Mouse (Mus musculus) urinary bladder, adult 2 months (tissue): ENCODE data around the gene Soat1. TPM values are rescaled to one million over a fixed set of nuclear protein-coding genes. Genes with fewer than 3 reads are reported as not detected.

Experiments used
- DNase-seq: peaks from one replicate; pipeline ENCODE4 v3.0.0; 2022; ENCODE audit warnings: low spot score
- polyA plus RNA-seq: library from polyadenylated mRNA; depleted of rRNA; stranded (reverse); fragments of >200 nt; gene quantifications from 2 replicates; pipeline ENCODE4 v1.2.3, GENCODE M21; 2012

The Soat1 gene
- polyA plus RNA-seq, 1 experiment, result 16.5 TPM

- no peak for DNase-seq
Observed at GRCm38 (mm10) chr1:156464963-156465362, 9.2 kb downstream of the Soat1 start.

- DNase-seq, result no peak
Observed at GRCm38 (mm10) chr1:156463981-156464853, 9.9 kb downstream of the Soat1 start.

DNA sequence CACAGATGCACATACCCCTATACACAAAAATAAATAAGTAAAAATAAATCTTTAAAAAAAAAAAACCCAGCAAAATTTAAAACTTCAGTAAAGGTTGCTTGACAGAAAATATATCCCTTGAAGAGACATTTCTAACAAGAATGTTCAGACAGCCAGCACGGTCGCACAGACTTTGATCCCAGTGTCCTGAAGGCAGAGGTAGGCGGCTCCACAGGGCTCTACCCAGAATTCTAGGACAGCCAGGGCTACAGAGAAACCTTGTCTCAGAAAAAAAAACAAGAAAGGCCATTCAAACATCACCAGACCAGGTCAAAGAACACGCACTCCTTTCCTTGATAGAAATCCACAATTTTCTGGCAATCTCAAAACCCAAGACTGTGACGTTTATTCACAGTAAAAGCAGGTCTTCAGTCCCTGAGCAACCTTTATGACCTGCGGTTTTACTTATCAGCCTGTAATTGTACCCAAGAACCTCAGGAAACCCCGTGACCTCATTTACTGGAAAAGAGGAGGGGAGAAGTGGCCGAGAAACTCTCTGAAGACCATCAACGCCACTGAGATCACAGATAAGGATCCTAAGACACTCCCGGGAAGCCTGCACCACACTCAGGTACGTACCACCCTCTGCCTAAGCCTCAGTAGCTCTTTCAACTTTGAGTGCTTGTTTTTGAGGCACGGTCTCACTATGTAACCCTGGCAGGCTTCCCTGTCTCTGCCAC is 11.7 kb downstream of the Soat1 start:
- DNase-seq, result no peak

GRCm38 (mm10) chr1:156461036-156461435 is 13.1 kb downstream of the Soat1 start:
- no peak for DNase-seq

DNA sequence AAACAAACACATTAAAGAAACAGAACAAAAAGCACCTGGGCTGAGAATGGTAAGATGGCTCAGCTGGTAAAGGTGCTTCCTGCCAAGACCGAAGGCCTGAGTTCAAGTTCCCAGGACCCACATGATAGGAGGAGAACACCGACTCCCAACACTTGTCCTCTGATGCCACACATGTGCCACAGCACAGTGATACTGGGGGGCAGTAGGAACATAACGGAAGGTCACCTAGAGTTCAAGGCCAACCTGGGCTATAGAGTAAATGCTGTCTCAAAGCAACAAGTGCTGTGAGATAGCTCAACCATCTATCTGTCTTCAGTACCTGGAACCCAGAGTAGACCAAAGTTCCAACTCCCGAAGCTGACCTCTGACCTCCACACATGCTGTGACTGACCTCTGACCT is 13.9 kb downstream of the Soat1 start:
- DNase-seq, result no peak

GRCm38 (mm10) chr1:156459690-156460089 is 14.4 kb downstream of the Soat1 start:
- DNase-seq, result no peak

DNA sequence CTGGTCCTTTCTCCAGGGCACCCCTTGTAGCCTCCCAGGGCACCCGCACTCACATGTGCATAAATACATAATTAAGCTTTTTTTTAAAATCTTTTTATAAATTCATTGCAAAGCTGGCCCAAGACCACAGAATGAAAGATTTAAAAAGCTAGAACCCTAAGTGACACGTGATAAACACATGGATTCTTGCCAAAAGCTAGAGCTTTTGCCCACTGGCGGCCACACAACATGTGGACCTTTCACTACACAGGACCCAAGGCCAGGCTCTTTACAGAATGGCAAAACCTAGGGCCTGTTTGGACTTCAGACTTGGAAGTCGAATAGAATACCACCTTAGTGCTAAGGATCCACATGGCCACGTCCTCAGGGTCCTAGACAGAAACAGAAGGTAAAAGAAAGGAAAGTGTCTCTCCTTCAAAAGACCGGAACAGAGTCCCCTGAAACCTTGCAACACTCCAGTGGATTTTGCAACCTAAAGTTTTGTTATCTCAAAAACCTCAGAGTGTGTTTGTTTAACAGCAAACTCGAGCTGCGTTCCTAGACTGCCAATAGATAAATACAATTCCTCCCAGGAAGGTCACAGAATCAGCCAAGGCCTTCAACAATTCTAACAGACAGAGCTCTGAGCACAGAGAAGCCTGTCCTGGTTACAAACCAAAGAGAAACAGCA is 15.6 kb downstream of the Soat1 start:
- DNase-seq, result no peak

DNA sequence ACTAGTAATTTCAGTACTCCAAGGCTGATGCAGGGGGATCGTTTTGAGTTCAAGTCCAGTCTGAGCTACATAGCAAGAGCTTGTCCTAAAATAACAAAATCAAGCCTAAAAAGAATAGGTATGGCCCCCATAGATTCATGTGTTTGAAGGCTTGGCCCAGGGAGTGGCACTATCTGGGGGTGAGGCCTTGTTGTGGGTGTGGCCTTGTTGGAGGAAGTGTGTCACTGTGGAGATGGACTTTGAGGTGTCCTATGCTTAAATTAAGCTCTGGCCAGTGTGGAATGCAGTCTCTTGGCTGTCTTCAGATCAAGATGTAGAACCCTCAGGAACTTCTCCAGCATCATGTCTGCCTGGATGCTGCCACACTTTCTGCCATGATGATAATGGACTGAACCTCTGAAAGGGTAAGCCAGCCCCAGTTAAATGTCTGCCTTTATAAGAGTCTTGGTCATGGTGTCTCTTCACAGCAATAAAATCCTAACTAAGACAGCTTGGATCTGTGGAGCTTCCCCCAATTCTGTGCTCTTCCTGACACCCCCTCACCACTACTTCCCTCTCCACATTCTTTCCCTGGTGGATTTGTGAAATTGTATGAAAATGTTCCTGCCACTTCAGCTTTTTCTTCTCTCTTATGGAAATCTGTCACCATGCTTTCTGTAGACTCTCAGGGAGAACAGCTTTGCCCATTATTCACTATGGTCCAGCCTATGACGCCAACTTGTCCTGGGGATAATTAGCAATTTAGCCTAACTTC is 18.9 kb downstream of the Soat1 start:
- no peak for DNase-seq

DNA sequence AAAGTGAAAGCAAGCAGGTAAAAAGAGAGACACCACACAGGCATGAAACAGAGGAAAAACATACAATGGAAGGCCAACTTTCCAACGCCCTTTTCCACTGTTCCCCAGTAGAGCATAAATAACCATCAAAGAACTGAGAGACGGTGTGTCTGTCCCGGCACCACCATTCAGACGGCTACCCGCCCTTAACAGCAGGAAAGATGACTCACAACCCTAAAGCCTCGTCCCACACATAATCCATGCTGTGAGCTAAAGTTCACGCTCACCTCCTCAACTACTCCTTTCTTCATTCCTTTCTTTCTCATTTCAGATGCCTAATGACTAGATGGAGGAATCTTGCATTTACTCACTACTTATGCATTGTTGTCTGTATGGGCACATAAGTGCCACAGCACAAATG is 19.7 kb downstream of the Soat1 start:
- DNase-seq, result no peak

DNA sequence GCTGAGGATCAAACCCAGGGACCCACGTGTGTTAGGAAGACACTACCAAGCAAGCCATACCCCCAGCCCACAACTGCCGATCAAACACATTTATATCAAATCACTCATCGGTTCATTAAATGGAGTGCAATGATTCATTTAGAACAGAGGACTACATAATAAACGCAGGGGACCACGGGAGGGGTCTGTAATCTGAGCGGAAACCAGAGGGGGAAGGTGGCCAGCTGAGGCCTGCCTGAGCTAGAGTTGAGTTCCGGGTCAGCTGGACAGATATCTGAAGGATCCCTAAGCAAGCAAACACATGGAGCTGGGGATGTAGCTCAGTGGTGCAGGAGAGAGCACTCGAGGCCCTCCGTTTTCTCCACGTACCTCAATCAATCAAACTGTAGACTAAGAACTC is 20.3 kb downstream of the Soat1 start:
- no peak for DNase-seq

GRCm38 (mm10) chr1:156450478-156450877 is 23.7 kb downstream of the Soat1 start:
- DNase-seq, result no peak

GRCm38 (mm10) chr1:156449691-156450090 is 24.4 kb downstream of the Soat1 start:
- DNase-seq, result no peak

GRCm38 (mm10) chr1:156449089-156449488 is 25.0 kb downstream of the Soat1 start:
- no peak for DNase-seq

- DNase-seq, result no peak
Observed at GRCm38 (mm10) chr1:156445049-156445448, 29.1 kb downstream of the Soat1 start.

- no peak for DNase-seq
Observed at GRCm38 (mm10) chr1:156442776-156443175, 31.4 kb downstream of the Soat1 start.

DNA sequence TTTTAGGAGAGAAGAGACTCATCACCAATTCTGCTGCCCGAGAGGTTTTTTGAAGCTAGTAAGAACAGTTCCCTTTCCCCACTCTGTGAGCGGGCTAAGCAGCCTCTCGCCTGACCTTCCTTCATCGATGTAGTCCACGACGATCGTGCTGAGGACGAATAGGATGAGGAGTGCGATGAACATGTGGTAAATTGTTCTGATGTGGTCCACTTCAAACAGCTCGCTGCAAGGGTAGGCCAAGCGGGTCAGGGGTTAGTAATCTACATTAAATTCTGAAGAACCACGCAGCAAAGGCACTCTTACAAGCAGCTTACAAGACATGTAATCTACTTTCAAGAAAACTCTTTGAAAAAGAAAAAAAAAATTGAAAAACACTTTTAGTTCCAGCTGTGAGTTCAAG is 31.9 kb downstream of the Soat1 start:
- no peak for DNase-seq

GRCm38 (mm10) chr1:156437726-156438125 is 36.4 kb downstream of the Soat1 start:
- no peak for DNase-seq

DNA sequence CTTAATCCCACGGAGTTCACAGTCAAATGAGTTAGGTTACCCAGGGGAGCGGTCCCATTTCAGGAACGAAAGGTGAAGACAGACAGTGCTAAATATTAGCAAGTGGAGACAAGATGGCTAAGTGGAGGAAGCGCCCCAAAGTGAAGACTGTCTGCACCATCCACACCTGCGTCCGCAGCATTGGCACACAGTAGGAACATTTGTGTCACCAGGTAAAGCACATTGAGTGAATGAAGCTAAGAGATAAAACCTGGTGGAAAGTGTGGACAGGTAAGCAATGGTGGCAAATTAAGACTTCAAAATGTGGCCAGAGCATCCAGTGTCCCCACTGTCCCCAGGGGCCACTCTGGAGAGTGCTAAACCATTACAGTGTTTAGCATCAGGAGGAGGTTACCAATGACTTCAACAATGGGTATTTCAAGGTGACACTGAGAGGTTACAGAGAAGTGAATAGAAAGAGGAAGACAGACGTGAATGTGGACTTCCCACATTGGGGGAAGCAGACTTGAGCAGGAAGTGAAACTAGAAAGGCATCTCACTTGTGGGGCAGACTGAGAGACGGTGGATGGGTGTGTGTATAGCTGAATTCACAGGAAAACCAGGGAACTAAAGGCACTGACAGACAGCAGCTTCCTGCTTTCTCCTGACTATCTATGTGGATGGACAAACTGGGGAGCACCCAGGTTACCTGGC is 37.0 kb downstream of the Soat1 start:
- DNase-seq, result no peak

DNA sequence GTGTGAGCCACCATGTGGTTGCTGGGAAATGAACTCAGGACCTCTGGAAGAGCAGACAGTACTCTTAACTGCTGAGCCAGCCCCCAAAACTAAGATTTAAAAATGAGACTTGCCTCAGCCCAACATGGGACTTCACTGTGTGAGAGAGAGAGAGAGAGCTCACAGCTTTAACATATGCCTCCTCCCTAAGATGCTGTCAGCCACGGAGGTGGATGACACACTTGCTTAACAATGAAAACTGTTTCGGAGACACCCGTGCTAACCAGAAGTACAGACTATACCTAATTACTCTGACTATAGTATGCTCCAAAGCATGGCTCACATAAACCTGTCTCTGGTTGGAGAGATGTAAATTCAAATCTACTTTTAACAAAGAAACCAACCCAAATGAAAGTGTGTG is 40.6 kb downstream of the Soat1 start:
- DNase-seq, result no peak

DNA sequence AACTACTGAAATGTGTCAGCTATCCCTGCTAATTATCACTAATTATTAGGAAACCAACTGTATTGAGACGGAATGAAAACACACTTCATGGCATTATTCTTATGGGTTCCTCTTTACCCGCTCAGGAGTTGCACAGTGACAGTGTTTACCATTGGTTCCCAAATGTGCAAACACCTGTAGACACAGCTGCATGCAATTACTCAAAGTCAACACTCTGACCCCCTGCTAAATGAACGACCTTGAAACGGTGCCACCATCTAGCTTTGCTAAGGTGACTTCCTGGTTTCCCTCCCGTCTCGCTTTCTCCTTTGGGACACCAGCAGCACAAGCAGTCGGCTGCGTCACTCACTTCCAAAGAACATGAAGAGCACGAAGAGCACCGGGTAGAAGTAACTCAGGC is 41.6 kb downstream of the Soat1 start:
- no peak for DNase-seq

GRCm38 (mm10) chr1:156428434-156428833 is 45.7 kb downstream of the Soat1 start:
- DNase-seq, result no peak
